Mouse (Mus musculus) liver, adult 2 months (tissue): ENCODE results near the gene Ifi203. TPM values are rescaled to one million over a fixed set of nuclear protein-coding genes. Genes with fewer than 3 reads are reported as not detected.
"Not testable (repeated sequence)": the region's sequence is repeated elsewhere in the genome, so short reads cannot be mapped to it uniquely, and the experiment has no call there.

ENCODE experiments used
- DNase-seq: peaks from one replicate; pipeline ENCODE4 v3.0.0-alpha.2; 2011; ENCODE audit warnings: low read depth, low spot score; ENCODE audit errors: extremely low read depth
- H3K27ac ChIP-seq: fragments of 200-500 bp; replicated peaks from 2 replicates; pipeline ENCODE4 v1.5.1; 2012; ENCODE audit warnings: low read depth, mild to moderate bottlenecking, control low read depth, inconsistent platforms, low read length; ENCODE audit not compliant: insufficient read depth
- H3K27me3 ChIP-seq: fragments of 200-500 bp; 2 replicates; pipeline ENCODE4 v1.6.1; 2012; ENCODE audit warnings: mild to moderate bottlenecking, moderate library complexity, low read length, inconsistent platforms; ENCODE audit not compliant: control insufficient read depth, insufficient read depth
- H3K36me3 ChIP-seq: fragments of 200-500 bp; 2 replicates; pipeline ENCODE4 v1.6.1; 2012; ENCODE audit warnings: low read length, inconsistent platforms; ENCODE audit not compliant: control insufficient read depth, insufficient read depth
- H3K4me1 ChIP-seq: fragments of 200-500 bp; 2 replicates; pipeline ENCODE4 v1.6.1; 2011; ENCODE audit warnings: low read length; ENCODE audit not compliant: control insufficient read depth, insufficient read depth
- H3K4me3 ChIP-seq: fragments of 200-500 bp; 2 replicates; pipeline ENCODE4 v1.5.1; 2011; ENCODE audit warnings: low read depth, mild to moderate bottlenecking, control low read depth, low read length, moderate library complexity; ENCODE audit not compliant: insufficient read depth
- H3K79me2 ChIP-seq: fragments of 200-500 bp; 2 replicates; pipeline ENCODE4 v1.6.1; 2012; ENCODE audit warnings: inconsistent platforms, mild to moderate bottlenecking, low read length, moderate library complexity; ENCODE audit not compliant: control insufficient read depth, insufficient read depth
- H3K9ac ChIP-seq: fragments of 200-500 bp; 2 replicates; pipeline ENCODE4 v1.6.1; 2012; ENCODE audit warnings: low read depth, mild to moderate bottlenecking, control low read depth, inconsistent platforms, low read length
- CTCF ChIP-seq: fragments of 200-500 bp; IDR thresholded peaks from 2 replicates; pipeline ENCODE4 v1.5.1; 2011; ENCODE audit warnings: low read depth, low read length, control low read depth
- POLR2A ChIP-seq: fragments of 200-500 bp; IDR thresholded peaks from 2 replicates; pipeline ENCODE4 v1.6.1; 2011; ENCODE audit warnings: low read length, control low read depth; ENCODE audit not compliant: insufficient read depth; ENCODE audit errors: extremely low read depth
- WGBS: fragments of 180-500 bp; shearing (Covaris S2); methylation state at CpG from one replicate; pipeline ENCODE4 v1.1.7; 2018; 5-methylcytosine and 5-hydroxymethylcytosine counted together
- polyA plus RNA-seq: library from polyadenylated mRNA; depleted of rRNA; stranded (reverse); fragments of >200 nt; gene quantifications from 2 replicates; pipeline ENCODE4 v1.2.3, GENCODE M21; 2012
- total RNA-seq: library from RNA; depleted of rRNA; stranded (reverse); fragments of >200 nt; gene quantifications from 2 replicates; pipeline ENCODE4 v1.2.3, GENCODE M21; 2014

Gene Ifi203
- total and polyA plus RNA-seq, 2 experiments, result 2.5 to 9.8 TPM

- no peaks in the 10 kb centered on the region; the same call in 1 of the 2 replicates for H3K4me1 ChIP-seq
- no peaks in the 10 kb centered on the region for H3K27me3 ChIP-seq
- WGBS, result 74% methylated on average over 2 of the region's 2 CpGs
- H3K4me3 ChIP-seq, result no peak overlapping the region
- TF ChIP-seq CTCF, result no peak
- TF ChIP-seq POLR2A, result no peak
- no peaks in the 10 kb centered on the region for H3K79me2 ChIP-seq
- no peak overlapping the region for H3K9ac ChIP-seq
- no peak overlapping the region for H3K27ac ChIP-seq
- no peaks in the 10 kb centered on the region for H3K36me3 ChIP-seq
- no peak for DNase-seq
Observed at GRCm38 (mm10) chr1:173914559-173914958, 27.9 kb downstream of the Ifi203 start.

GRCm38 (mm10) chr1:173913256-173913791 lies 29.1 kb downstream of the Ifi203 start:
- not testable (repeated sequence) for H3K4me1 ChIP-seq, H3K27me3 ChIP-seq, H3K79me2 ChIP-seq, H3K27ac ChIP-seq, H3K36me3 ChIP-seq, DNase-seq, H3K4me3 ChIP-seq, H3K9ac ChIP-seq

- H3K36me3 ChIP-seq, H3K27me3 ChIP-seq, H3K27ac ChIP-seq, H3K79me2 ChIP-seq, H3K4me3 ChIP-seq, H3K9ac ChIP-seq, H3K4me1 ChIP-seq: not testable (repeated sequence)
- WGBS, result 54% methylated on average over 6 of the region's 6 CpGs
- peak; percentile 29 for DNase-seq
Observed at GRCm38 (mm10) chr1:173912548-173913255, 29.8 kb downstream of the Ifi203 start, which contains the start of gene Ifi211. TSS of gene Ifi211 (minus strand) at chr1:173913046.

- TF ChIP-seq CTCF (no peak), POLR2A (no peak)
- 70% methylated on average over 2 of the region's 2 CpGs for WGBS
- no peak overlapping the region for H3K27ac ChIP-seq
Observed at GRCm38 (mm10) chr1:173911808-173912464, 30.5 kb downstream of the Ifi203 start.

GRCm38 (mm10) chr1:173908390-173908789 lies 34.1 kb downstream of the Ifi203 start:
- H3K4me1 ChIP-seq, H3K27ac ChIP-seq, H3K4me3 ChIP-seq, H3K27me3 ChIP-seq, H3K79me2 ChIP-seq, DNase-seq, H3K36me3 ChIP-seq, H3K9ac ChIP-seq: not testable (repeated sequence)

More at GRCm38 (mm10) chr1:173911808-173912464, 30.5 kb downstream of the Ifi203 start:
- H3K9ac ChIP-seq, result no peak overlapping the region
- no peak for DNase-seq
- no peaks in the 10 kb centered on the region; the same call in 1 of the 2 replicates for H3K4me1 ChIP-seq
- H3K4me3 ChIP-seq, result no peak overlapping the region
- H3K79me2 ChIP-seq, result no peaks in the 10 kb centered on the region
- H3K27me3 ChIP-seq, result no peaks in the 10 kb centered on the region
- no peaks in the 10 kb centered on the region for H3K36me3 ChIP-seq

GRCm38 (mm10) chr1:173905885-173906284 lies 36.6 kb downstream of the Ifi203 start:
- H3K4me3 ChIP-seq, H3K9ac ChIP-seq, DNase-seq, H3K36me3 ChIP-seq, H3K79me2 ChIP-seq, H3K27me3 ChIP-seq, H3K27ac ChIP-seq, H3K4me1 ChIP-seq: not testable (repeated sequence)
- WGBS, result 82% methylated on average over 4 of the region's 4 CpGs

GRCm38 (mm10) chr1:173889741-173890140 lies 52.7 kb downstream of the Ifi203 start:
- not testable (repeated sequence) for H3K4me1 ChIP-seq, H3K27ac ChIP-seq, H3K36me3 ChIP-seq, H3K79me2 ChIP-seq, H3K27me3 ChIP-seq, H3K9ac ChIP-seq, DNase-seq, H3K4me3 ChIP-seq

- not testable (repeated sequence) for DNase-seq, H3K27ac ChIP-seq, H3K27me3 ChIP-seq, H3K4me1 ChIP-seq, H3K36me3 ChIP-seq, H3K9ac ChIP-seq, H3K4me3 ChIP-seq, H3K79me2 ChIP-seq
- 40% methylated on average over 1 of the region's 2 CpGs for WGBS
Observed at GRCm38 (mm10) chr1:173887026-173887787, 55.3 kb downstream of the Ifi203 start.
